Mouse (Mus musculus): ENCODE data around the gene Dab2ip. TPM values are rescaled to one million over a fixed set of nuclear protein-coding genes. Genes with fewer than 3 reads are reported as not detected.

The Dab2ip gene
- total RNA-seq, 2 experiments from 2014 or later, result 0.15 TPM; not detected in 1

- ATAC-seq (replicated peaks; ENCODE audit: low FRiP score, poor library complexity, severe bottlenecking), result 0 out of 2 replicates have a peak, but pooled peaks have one; percentile 26
These were observed 1.1 kb upstream of the Dab2ip start for GRCm38 (mm10) chr2:35556918-35557486.

GRCm38 (mm10) chr2:35558826-35559550 is 922 bp downstream of the Dab2ip start:
- no peak for ATAC-seq (replicated peaks; ENCODE audit: low FRiP score, poor library complexity, severe bottlenecking)

GRCm38 (mm10) chr2:35559551-35559835 is 1.4 kb downstream of the Dab2ip start:
- ATAC-seq (replicated peaks; ENCODE audit: low FRiP score, poor library complexity, severe bottlenecking), result no peak

GRCm38 (mm10) chr2:35563722-35564121 is 5.7 kb downstream of the Dab2ip start:
- ATAC-seq (replicated peaks; ENCODE audit: low FRiP score, poor library complexity, severe bottlenecking), result no peak

GRCm38 (mm10) chr2:35565051-35565836 is 7.2 kb downstream of the Dab2ip start:
- ATAC-seq (replicated peaks; ENCODE audit: low FRiP score, poor library complexity, severe bottlenecking), result no peak

GRCm38 (mm10) chr2:35566957-35567693 is 9.1 kb downstream of the Dab2ip start:
- no peak for ATAC-seq (replicated peaks; ENCODE audit: low FRiP score, poor library complexity, severe bottlenecking)

- ATAC-seq (replicated peaks; ENCODE audit: low FRiP score, poor library complexity, severe bottlenecking), result no peak
These were observed 9.7 kb downstream of the Dab2ip start for GRCm38 (mm10) chr2:35567694-35568149.

- ATAC-seq (replicated peaks; ENCODE audit: low FRiP score, poor library complexity, severe bottlenecking), result no peak
These were observed 12.7 kb downstream of the Dab2ip start for GRCm38 (mm10) chr2:35570743-35571142.

- ATAC-seq (replicated peaks; ENCODE audit: low FRiP score, poor library complexity, severe bottlenecking), result no peak
These were observed 16.6 kb downstream of the Dab2ip start for GRCm38 (mm10) chr2:35574643-35575042.

GRCm38 (mm10) chr2:35576675-35577074 is 18.6 kb downstream of the Dab2ip start:
- no peak for ATAC-seq (replicated peaks; ENCODE audit: low FRiP score, poor library complexity, severe bottlenecking)

- ATAC-seq (replicated peaks; ENCODE audit: low FRiP score, poor library complexity, severe bottlenecking), result no peak
These were observed 22.0 kb downstream of the Dab2ip start for GRCm38 (mm10) chr2:35580111-35580510.

GRCm38 (mm10) chr2:35581501-35582340 is 23.7 kb downstream of the Dab2ip start:
- no peak for ATAC-seq (replicated peaks; ENCODE audit: low FRiP score, poor library complexity, severe bottlenecking)

GRCm38 (mm10) chr2:35582341-35582941 is 24.4 kb downstream of the Dab2ip start:
- ATAC-seq (replicated peaks; ENCODE audit: low FRiP score, poor library complexity, severe bottlenecking), result no peak

- no peak for ATAC-seq (replicated peaks; ENCODE audit: low FRiP score, poor library complexity, severe bottlenecking)
These were observed 25.3 kb downstream of the Dab2ip start for GRCm38 (mm10) chr2:35583406-35583805.

GRCm38 (mm10) chr2:35584011-35584410 is 25.9 kb downstream of the Dab2ip start:
- ATAC-seq (replicated peaks; ENCODE audit: low FRiP score, poor library complexity, severe bottlenecking), result no peak

GRCm38 (mm10) chr2:35588368-35588767 is 30.3 kb downstream of the Dab2ip start:
- no peak for ATAC-seq (replicated peaks; ENCODE audit: low FRiP score, poor library complexity, severe bottlenecking)

- no peak for ATAC-seq (replicated peaks; ENCODE audit: low FRiP score, poor library complexity, severe bottlenecking)
These were observed 31.3 kb downstream of the Dab2ip start for GRCm38 (mm10) chr2:35589385-35589784.

- ATAC-seq (replicated peaks; ENCODE audit: low FRiP score, poor library complexity, severe bottlenecking), result no peak
These were observed 31.7 kb downstream of the Dab2ip start for GRCm38 (mm10) chr2:35589800-35590199.
